Mouse (Mus musculus) G1E (cell line): ENCODE results near the gene Tmem132c.

Source experiments
- CTCF ChIP-seq: IDR thresholded peaks from 2 replicates; pipeline ENCODE4 v1.5.1; 2012; ENCODE audit warnings: low read depth, low read length, inconsistent platforms, mixed read lengths
- GATA1 ChIP-seq: IDR thresholded peaks from 2 replicates; pipeline ENCODE4 v1.6.1; 2012; ENCODE audit warnings: borderline replicate concordance, low read length, inconsistent platforms, mixed read lengths
- GATA2 ChIP-seq: IDR thresholded peaks from 2 replicates; pipeline ENCODE4 v1.6.1; 2012; ENCODE audit warnings: low read depth, low read length, inconsistent platforms, borderline replicate concordance
- POLR2AphosphoS5 ChIP-seq: IDR thresholded peaks from 2 replicates; pipeline ENCODE4 v1.6.1; 2012; ENCODE audit warnings: low read depth, low read length, inconsistent platforms; ENCODE audit not compliant: insufficient replicate concordance
- TAL1 ChIP-seq: conservative IDR thresholded peaks from 2 replicates; pipeline ENCODE4 v1.6.1; 2012; ENCODE audit warnings: low read depth, low read length, inconsistent platforms, mixed read lengths

DNA sequence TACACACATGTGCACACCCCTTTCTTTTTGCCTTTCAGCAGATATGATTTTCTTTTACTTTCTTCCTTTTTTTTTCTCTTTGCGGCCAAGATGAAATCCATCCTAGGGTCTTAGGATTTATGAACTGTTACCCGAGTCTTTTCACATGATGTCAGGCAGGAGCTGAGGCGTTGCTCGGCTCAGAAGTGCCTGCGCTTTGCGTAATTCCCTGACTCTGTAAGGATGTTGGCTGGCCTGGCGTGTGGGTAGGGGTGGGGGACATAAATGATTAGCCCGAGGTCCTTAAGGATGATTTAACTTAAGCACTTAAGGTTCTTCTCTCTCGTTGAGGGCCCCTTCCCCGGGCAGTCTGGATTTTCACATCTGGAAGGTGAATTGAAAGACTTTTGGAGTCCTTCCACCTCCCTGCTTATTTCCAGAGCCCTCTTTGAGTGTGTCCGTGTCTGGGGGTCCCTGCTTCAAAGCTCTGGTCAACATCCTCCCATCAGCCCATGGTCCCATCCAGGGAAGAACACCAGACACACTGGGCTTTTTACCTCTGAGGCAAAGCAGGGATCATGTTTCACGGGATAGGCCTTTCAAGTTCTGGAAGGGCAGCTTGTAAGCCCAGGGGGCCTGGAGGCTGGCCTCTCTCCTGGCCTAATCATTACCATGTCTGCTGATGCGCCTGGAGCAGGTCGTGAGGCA lies 68.9 kb downstream of the Tmem132c start:
- TF ChIP-seq CTCF (no peak), GATA1 (no peak), POLR2AphosphoS5 (no peak), TAL1 (no peak), GATA2 (no peak)
